Mouse (Mus musculus): ENCODE results near the gene Rtl5. TPM values are rescaled to one million over a fixed set of nuclear protein-coding genes. Genes with fewer than 3 reads are reported as not detected.

The Rtl5 gene
- total RNA-seq, 2 experiments from 2014 or later: 0.53 to 0.94 TPM

GRCm38 (mm10) chrX:102059437-102059836, 11.7 kb downstream of the Rtl5 start:
- TF ChIP-seq CTCF (IDR thresholded peaks at IDR 0.05): peak; percentile 58
- Histone ChIP-seq H3K4me3 (no peak overlapping the region), H3K27ac (no peak overlapping the region)
- intact Hi-C loops (cut with DNase I): no loop called here
- DNase-seq: no peak

- DNase-seq: no peak
- intact Hi-C loops (cut with DNase I): no loop called here
- no peak overlapping the region for H3K27ac ChIP-seq
- no peak for TF ChIP-seq CTCF (IDR thresholded peaks at IDR 0.05)
- H3K4me3 ChIP-seq: no peak overlapping the region
These were observed 17.1 kb downstream of the Rtl5 start for GRCm38 (mm10) chrX:102054009-102054408.

- intact Hi-C loops (cut with DNase I): no loop called here
- no peak for DNase-seq
- H3K27ac ChIP-seq: no peak overlapping the region
- no peak overlapping the region for H3K4me3 ChIP-seq
- no peak for TF ChIP-seq CTCF (IDR thresholded peaks at IDR 0.05)
These were observed 17.7 kb downstream of the Rtl5 start for GRCm38 (mm10) chrX:102053371-102053770.

- Histone ChIP-seq H3K4me3 (no peak overlapping the region), H3K27ac (no peak overlapping the region)
- intact Hi-C loops (cut with DNase I): no loop called here
- no peak for TF ChIP-seq CTCF (IDR thresholded peaks at IDR 0.05)
- DNase-seq: no peak
These were observed 19.9 kb downstream of the Rtl5 start for GRCm38 (mm10) chrX:102051225-102051624.

GRCm38 (mm10) chrX:102050552-102050951, 20.6 kb downstream of the Rtl5 start:
- DNase-seq: no peak
- intact Hi-C loops (cut with DNase I): no loop called here
- H3K27ac ChIP-seq: no peak overlapping the region
- no peak overlapping the region for H3K4me3 ChIP-seq
- no peak for TF ChIP-seq CTCF (IDR thresholded peaks at IDR 0.05)

GRCm38 (mm10) chrX:102042386-102042785, 28.7 kb downstream of the Rtl5 start:
- Histone ChIP-seq H3K27ac (no peak overlapping the region), H3K4me3 (no peak overlapping the region)
- TF ChIP-seq CTCF (IDR thresholded peaks at IDR 0.05): no peak
- intact Hi-C loops (cut with DNase I): no loop called here
- no peak for DNase-seq

GRCm38 (mm10) chrX:102041562-102041961, 29.5 kb downstream of the Rtl5 start:
- Histone ChIP-seq H3K4me3 (no peak overlapping the region), H3K27ac (no peak overlapping the region)
- intact Hi-C loops (cut with DNase I): no loop called here
- TF ChIP-seq CTCF (IDR thresholded peaks at IDR 0.05): no peak
- DNase-seq: no peak

GRCm38 (mm10) chrX:102037506-102037905, 33.6 kb downstream of the Rtl5 start:
- intact Hi-C loops (cut with DNase I): no loop called here
- H3K27ac ChIP-seq: peak overlapping the region; percentile 24
- DNase-seq: peak; percentile 48
- H3K4me3 ChIP-seq: no peak overlapping the region
- TF ChIP-seq CTCF (IDR thresholded peaks at IDR 0.05): no peak

- intact Hi-C loops (cut with DNase I): no loop called here
- TF ChIP-seq CTCF (IDR thresholded peaks at IDR 0.05): no peak
- Histone ChIP-seq H3K27ac (peak overlapping the region; percentile 24), H3K4me3 (no peak overlapping the region)
- peak; percentile 31 for DNase-seq
These were observed 34.2 kb downstream of the Rtl5 start for GRCm38 (mm10) chrX:102036866-102037361.

GRCm38 (mm10) chrX:102035671-102036070, 35.4 kb downstream of the Rtl5 start:
- intact Hi-C loops (cut with DNase I): no loop called here
- TF ChIP-seq CTCF (IDR thresholded peaks at IDR 0.05): no peak
- no peak overlapping the region for H3K4me3 ChIP-seq
- no peak for DNase-seq
- no peak overlapping the region for H3K27ac ChIP-seq

- Histone ChIP-seq H3K4me3 (no peak overlapping the region), H3K27ac (no peak overlapping the region)
- intact Hi-C loops (cut with DNase I): no loop called here
- no peak for DNase-seq
- no peak for TF ChIP-seq CTCF (IDR thresholded peaks at IDR 0.05)
These were observed 37.5 kb downstream of the Rtl5 start for GRCm38 (mm10) chrX:102033566-102033965.

- H3K27ac ChIP-seq: no peak overlapping the region
- H3K4me3 ChIP-seq: no peak overlapping the region
- intact Hi-C loops (cut with DNase I): no loop called here
- TF ChIP-seq CTCF (IDR thresholded peaks at IDR 0.05): no peak
- no peak for DNase-seq
These were observed 38.7 kb downstream of the Rtl5 start for GRCm38 (mm10) chrX:102032431-102032830.

GRCm38 (mm10) chrX:102031851-102032250, 39.3 kb downstream of the Rtl5 start:
- intact Hi-C loops (cut with DNase I): no loop called here
- no peak for TF ChIP-seq CTCF (IDR thresholded peaks at IDR 0.05)
- DNase-seq: peak; percentile 54
- Histone ChIP-seq H3K4me3 (no peak overlapping the region), H3K27ac (no peak overlapping the region)

GRCm38 (mm10) chrX:102024976-102025375, 46.1 kb downstream of the Rtl5 start:
- no peak for TF ChIP-seq CTCF (IDR thresholded peaks at IDR 0.05)
- Histone ChIP-seq H3K27ac (no peak overlapping the region), H3K4me3 (no peak overlapping the region)
- intact Hi-C loops (cut with DNase I): no loop called here
- DNase-seq: no peak
